Comparison of ENCODE assay signal across 23 mouse cellular contexts in genomic region chr6:125196301-125196700, GRCm38 (mm10). TPM values are rescaled to one million over a fixed set of nuclear protein-coding genes. Genes with fewer than 3 reads are reported as not detected.
DNase-seq lines count a peak whose midpoint lies in the region; ATAC-seq and TF ChIP-seq lines count a peak whose summit lies in the region.
"Had no signal": no experiment of that assay in that cellular context is flagged by ENCODE, and none has a peak within 500 bp of the region (broad histone marks: within the 10 kb centered on the region; RNA-seq: fewer than 3 reads in every experiment).

No protein-coding gene starts in this region.

- no peak overlapping the region for H3K4me3 ChIP-seq in heart, embryonic 10.5 days
- H3K4me3 ChIP-seq in midbrain, embryonic 12.5 days: no peak overlapping the region
- H3K4me3 ChIP-seq in midbrain, embryonic 16.5 days (ENCODE audit: low read depth, low read length): no peak overlapping the region
- H3K4me3 ChIP-seq in midbrain, embryonic 14.5 days (replicated peaks; ENCODE audit: low read depth, low read length): no peak overlapping the region
- H3K4me3 ChIP-seq in thymus, adult 2 months (ENCODE audit: control insufficient read depth, insufficient read depth, low read length): no peak overlapping the region
- H3K4me3 ChIP-seq: embryonic facial prominence, embryonic 12.5 days; heart, embryonic 15.5 days; limb, embryonic 15.5 days; liver, embryonic 15.5 days; neural tube, embryonic 12.5 days had no signal

- WGBS in heart, embryonic 10.5 days: 64% methylated on average over 3 of the region's 3 CpGs
- WGBS in midbrain, embryonic 12.5 days: 25% methylated on average over 3 of the region's 3 CpGs
- WGBS in midbrain, embryonic 16.5 days: 25% methylated on average over 3 of the region's 3 CpGs
- WGBS in midbrain, embryonic 14.5 days: 21% methylated on average over 3 of the region's 3 CpGs
- 93% methylated on average over 3 of the region's 3 CpGs for WGBS in thymus, adult 2 months

- no peaks in the 10 kb centered on the region for H3K27me3 ChIP-seq in heart, embryonic 10.5 days (ENCODE audit: insufficient read depth, poor library complexity, severe bottlenecking)
- H3K27me3 ChIP-seq in midbrain, embryonic 12.5 days: no peaks in the 10 kb centered on the region
- no peaks in the 10 kb centered on the region for H3K27me3 ChIP-seq in midbrain, embryonic 16.5 days (ENCODE audit: control insufficient read depth, insufficient read depth, low read depth, low read length)
- no peaks in the 10 kb centered on the region for H3K27me3 ChIP-seq in midbrain, embryonic 14.5 days (ENCODE audit: control insufficient read depth, insufficient read depth, low read length)
- H3K27me3 ChIP-seq in thymus, adult 2 months (ENCODE audit: control insufficient read depth, insufficient read depth, low read length): no peaks in the 10 kb centered on the region
- H3K27me3 ChIP-seq: embryonic facial prominence, embryonic 12.5 days; heart, embryonic 15.5 days; limb, embryonic 15.5 days; liver, embryonic 15.5 days; neural tube, embryonic 12.5 days had no signal

- H3K27ac ChIP-seq in heart, embryonic 10.5 days: no peak overlapping the region
- peak overlapping the region; percentile 25; the same call in 1 of the 2 replicates for H3K27ac ChIP-seq in midbrain, embryonic 12.5 days (replicated peaks)
- no peak overlapping the region for H3K27ac ChIP-seq in midbrain, embryonic 16.5 days (ENCODE audit: low read length)
- H3K27ac ChIP-seq in midbrain, embryonic 14.5 days (replicated peaks; ENCODE audit: low read depth, low read length): no peak overlapping the region
- H3K27ac ChIP-seq in thymus, adult 2 months (ENCODE audit: control insufficient read depth, insufficient read depth, low read length): no peak overlapping the region
- H3K27ac ChIP-seq: heart, embryonic 15.5 days; limb, embryonic 15.5 days; liver, embryonic 15.5 days; neural tube, embryonic 12.5 days; stomach, postnatal 0 days had no signal

- H3K9me3 ChIP-seq in heart, embryonic 10.5 days: no peaks in the 10 kb centered on the region
- H3K9me3 ChIP-seq in midbrain, embryonic 12.5 days: no peaks in the 10 kb centered on the region
- no peaks in the 10 kb centered on the region for H3K9me3 ChIP-seq in midbrain, embryonic 16.5 days (replicated peaks; ENCODE audit: control insufficient read depth, low read length, poor library complexity, severe bottlenecking)
- H3K9me3 ChIP-seq in midbrain, embryonic 14.5 days (ENCODE audit: control insufficient read depth, low read length): no peaks in the 10 kb centered on the region
- H3K9me3 ChIP-seq: embryonic facial prominence, embryonic 12.5 days; heart, embryonic 15.5 days; limb, embryonic 15.5 days; liver, embryonic 15.5 days; neural tube, embryonic 12.5 days had no signal

- no peak for TF ChIP-seq CTCF in thymus, adult 2 months (IDR thresholded peaks at IDR 0.05; ENCODE audit: borderline replicate concordance, control insufficient read depth, extremely low read depth, insufficient read depth, low read length, poor library complexity)

- DNase-seq in adrenal gland, adult 2 months: peak; percentile 32
- DNase-seq in adrenal gland, adult 8-10 months: no peak
- DNase-seq in heart, adult 18-20 months: peak; percentile 21 to 59
- DNase-seq in heart, embryonic 10.5 days (ENCODE audit: low spot score): no peak
- DNase-seq in midbrain, embryonic 14.5 days: peak; percentile 31
- DNase-seq in thymus, adult 2 months: no peak
- DNase-seq: adrenal gland, postnatal 25 days; cerebellum, adult 11-12 months; cerebellum, postnatal 14 days; kidney, adult 2 months; kidney, postnatal 10 days; right cerebral cortex, adult 18-20 months had no signal

- TF ChIP-seq POLR2A in thymus, adult 2 months (IDR thresholded peaks at IDR 0.05; ENCODE audit: control insufficient read depth, extremely low read depth, insufficient read depth, low read length, poor library complexity): no peak

- H3K4me1 ChIP-seq in heart, embryonic 10.5 days: peaks cover 4% of the 10 kb centered on the region; the same call in 1 of the 2 replicates
- H3K4me1 ChIP-seq in midbrain, embryonic 12.5 days: peaks cover 18% of the 10 kb centered on the region
- peaks cover 9% of the 10 kb centered on the region for H3K4me1 ChIP-seq in midbrain, embryonic 16.5 days (ENCODE audit: control insufficient read depth, insufficient read depth, low read length)
- H3K4me1 ChIP-seq in midbrain, embryonic 14.5 days (ENCODE audit: control insufficient read depth, insufficient read depth, low read length): peaks cover 10% of the 10 kb centered on the region; the same call in 1 of the 2 replicates
- peaks cover 2% of the 10 kb centered on the region for H3K4me1 ChIP-seq in thymus, adult 2 months (replicated peaks; ENCODE audit: control insufficient read depth, insufficient read depth, low read length)

- H3K4me2 ChIP-seq in midbrain, embryonic 12.5 days (replicated peaks): no peak overlapping the region
- no peak overlapping the region for H3K4me2 ChIP-seq in midbrain, embryonic 16.5 days (ENCODE audit: low read length)
- no peak overlapping the region for H3K4me2 ChIP-seq in midbrain, embryonic 14.5 days (ENCODE audit: low read length)
- H3K4me2 ChIP-seq: embryonic facial prominence, embryonic 12.5 days; heart, embryonic 15.5 days; limb, embryonic 15.5 days; liver, embryonic 15.5 days; neural tube, embryonic 12.5 days had no signal

- no peak overlapping the region for H3K9ac ChIP-seq in midbrain, embryonic 12.5 days (replicated peaks)
- H3K9ac ChIP-seq in midbrain, embryonic 16.5 days (ENCODE audit: low read depth, low read length): no peak overlapping the region
- no peak overlapping the region for H3K9ac ChIP-seq in midbrain, embryonic 14.5 days (replicated peaks; ENCODE audit: low read length)
- H3K9ac ChIP-seq: embryonic facial prominence, embryonic 12.5 days; heart, embryonic 15.5 days; limb, embryonic 15.5 days; liver, embryonic 15.5 days; neural tube, embryonic 12.5 days had no signal

- ATAC-seq in midbrain, embryonic 12.5 days (ENCODE audit: low FRiP score, low read depth): no peak
- no peak for ATAC-seq in midbrain, embryonic 16.5 days
- no peak for ATAC-seq in midbrain, embryonic 14.5 days (ENCODE audit: low FRiP score, low TSS enrichment)
- ATAC-seq: forebrain, embryonic 16.5 days; inflammation-experienced regulatory T-cells, adult 6 months; lung, postnatal 0 days had no signal

- peaks cover 25% of the 10 kb centered on the region for H3K36me3 ChIP-seq in heart, embryonic 10.5 days
- peaks cover 21% of the 10 kb centered on the region for H3K36me3 ChIP-seq in midbrain, embryonic 12.5 days
- peaks cover 4% of the 10 kb centered on the region; the same call in 1 of the 2 replicates for H3K36me3 ChIP-seq in midbrain, embryonic 16.5 days (ENCODE audit: control insufficient read depth, insufficient read depth, low read length)
- peaks cover 20% of the 10 kb centered on the region; the same call in 1 of the 2 replicates for H3K36me3 ChIP-seq in midbrain, embryonic 14.5 days (ENCODE audit: control insufficient read depth, insufficient read depth, low read length)
- H3K36me3 ChIP-seq in thymus, adult 2 months (ENCODE audit: control insufficient read depth, insufficient read depth, low read length): 0 out of 2 replicates have a peak, but pooled peaks cover 4% of the 10 kb centered on the region

RNA-seq across cellular contexts. Expression of gene Mrpl51, which starts 4.7 kb away (rescaled TPM):
- 100 to 1,000 TPM; 162 to 208 TPM for total RNA-seq in adrenal gland, adult 2 months (2021)
- 44.2 and 45.1 TPM in 2 replicates for polyA plus RNA-seq in adrenal gland, adult 2 months (2012; rRNA removed)
- 100 to 1,000 TPM; 155 to 179 (median 167) TPM for total RNA-seq in adrenal gland, adult 8-10 months (2022)
- 100 to 1,000 TPM; 316 to 366 TPM for total RNA-seq in heart, adult 18-20 months (2021)
- polyA plus RNA-seq in heart, embryonic 10.5 days (2016; fragmentation: Nextera tagmentation; extraction: Ambion mirVana): 246 and 251 TPM in 2 replicates
- polyA plus RNA-seq in midbrain, embryonic 12.5 days (2016; fragmentation: Nextera tagmentation; extraction: Ambion mirVana): 165 and 172 TPM in 2 replicates
- 132 TPM in 2 replicates for polyA plus RNA-seq in midbrain, embryonic 16.5 days (2015; fragmentation: Nextera tagmentation; extraction: Ambion mirVana)
- polyA plus RNA-seq in midbrain, embryonic 14.5 days (2014; fragmentation: Nextera tagmentation; extraction: Ambion mirVana): 128 and 141 TPM in 2 replicates
- 68.1 and 70.7 TPM in 2 replicates for polyA plus RNA-seq in thymus, adult 2 months (2012; rRNA removed)

RNA-seq across cellular contexts. Expression of gene Ncapd2, which starts 4.8 kb away (rescaled TPM):
- 10 to 100 TPM; 20.4 to 25.5 TPM for total RNA-seq in adrenal gland, adult 2 months (2021)
- 25.2 and 28.7 TPM in 2 replicates for polyA plus RNA-seq in adrenal gland, adult 2 months (2012; rRNA removed)
- total RNA-seq in adrenal gland, adult 8-10 months (2022): 10 to 100 TPM; 10.6 to 40.2 (median 26.6) TPM
- 10 to 100 TPM; 12.2 to 15.6 TPM for total RNA-seq in heart, adult 18-20 months (2021)
- polyA plus RNA-seq in heart, embryonic 10.5 days (2016; fragmentation: Nextera tagmentation; extraction: Ambion mirVana): 128 and 140 TPM in 2 replicates
- 183 and 192 TPM in 2 replicates for polyA plus RNA-seq in midbrain, embryonic 12.5 days (2016; fragmentation: Nextera tagmentation; extraction: Ambion mirVana)
- polyA plus RNA-seq in midbrain, embryonic 16.5 days (2015; fragmentation: Nextera tagmentation; extraction: Ambion mirVana): 39.4 and 41.2 TPM in 2 replicates
- 40.6 and 50.3 TPM in 2 replicates for polyA plus RNA-seq in midbrain, embryonic 14.5 days (2014; fragmentation: Nextera tagmentation; extraction: Ambion mirVana)
- 430 and 598 TPM in 2 replicates for polyA plus RNA-seq in thymus, adult 2 months (2012; rRNA removed)

RNA-seq across cellular contexts. Expression of gene Vamp1, which starts 19.1 kb away (rescaled TPM):
- total RNA-seq in adrenal gland, adult 2 months (2021): 10 to 100 TPM; 35.7 to 39.7 TPM
- polyA plus RNA-seq in adrenal gland, adult 2 months (2012; rRNA removed): 46.2 and 47.0 TPM in 2 replicates
- 10 to 100 TPM; 40.1 to 85.3 (median 58.8) TPM for total RNA-seq in adrenal gland, adult 8-10 months (2022)
- 1 to 10 TPM; 5.0 to 7.8 TPM for total RNA-seq in heart, adult 18-20 months (2021)
- 3.4 TPM in 2 replicates for polyA plus RNA-seq in heart, embryonic 10.5 days (2016; fragmentation: Nextera tagmentation; extraction: Ambion mirVana)
- 4.7 and 5.3 TPM in 2 replicates for polyA plus RNA-seq in midbrain, embryonic 12.5 days (2016; fragmentation: Nextera tagmentation; extraction: Ambion mirVana)
- polyA plus RNA-seq in midbrain, embryonic 16.5 days (2015; fragmentation: Nextera tagmentation; extraction: Ambion mirVana): 14.2 and 21.2 TPM in 2 replicates
- 5.5 and 10.6 TPM in 2 replicates for polyA plus RNA-seq in midbrain, embryonic 14.5 days (2014; fragmentation: Nextera tagmentation; extraction: Ambion mirVana)
- polyA plus RNA-seq in thymus, adult 2 months (2012; rRNA removed): 372 and 423 TPM in 2 replicates

RNA-seq across cellular contexts. Expression of gene Gapdh, which starts 30.0 kb away (rescaled TPM):
- 1,000 to 10,000 TPM; 2,613 to 2,674 TPM for total RNA-seq in adrenal gland, adult 2 months (2021)
- 2,736 and 3,470 TPM in 2 replicates for polyA plus RNA-seq in adrenal gland, adult 2 months (2012; rRNA removed)
- 1,000 to 10,000 TPM; 1,769 to 2,176 (median 2,111) TPM for total RNA-seq in adrenal gland, adult 8-10 months (2022)
- total RNA-seq in heart, adult 18-20 months (2021): 1,000 to 10,000 TPM; 4,422 to 5,568 TPM
- 3,676 and 4,272 TPM in 2 replicates for polyA plus RNA-seq in heart, embryonic 10.5 days (2016; fragmentation: Nextera tagmentation; extraction: Ambion mirVana)
- polyA plus RNA-seq in midbrain, embryonic 12.5 days (2016; fragmentation: Nextera tagmentation; extraction: Ambion mirVana): 1,933 and 1,972 TPM in 2 replicates
- polyA plus RNA-seq in midbrain, embryonic 16.5 days (2015; fragmentation: Nextera tagmentation; extraction: Ambion mirVana): 1,326 and 1,443 TPM in 2 replicates
- 1,501 and 1,547 TPM in 2 replicates for polyA plus RNA-seq in midbrain, embryonic 14.5 days (2014; fragmentation: Nextera tagmentation; extraction: Ambion mirVana)
- polyA plus RNA-seq in thymus, adult 2 months (2012; rRNA removed): 3,688 and 4,326 TPM in 2 replicates

RNA-seq across cellular contexts. Expression of gene Tapbpl, which starts 35.4 kb away (rescaled TPM):
- total RNA-seq in adrenal gland, adult 2 months (2021): 10 to 100 TPM; 11.3 to 15.6 TPM
- 12.0 and 12.1 TPM in 2 replicates for polyA plus RNA-seq in adrenal gland, adult 2 months (2012; rRNA removed)
- total RNA-seq in adrenal gland, adult 8-10 months (2022): 10 to 100 TPM; 11.6 to 13.9 (median 12.6) TPM
- total RNA-seq in heart, adult 18-20 months (2021): 1 to 10 TPM; 5.7 to 6.1 TPM
- 2.7 and 3.1 TPM in 2 replicates for polyA plus RNA-seq in heart, embryonic 10.5 days (2016; fragmentation: Nextera tagmentation; extraction: Ambion mirVana)
- polyA plus RNA-seq in midbrain, embryonic 12.5 days (2016; fragmentation: Nextera tagmentation; extraction: Ambion mirVana): 1.9 and 2.5 TPM in 2 replicates
- 7.4 and 8.3 TPM in 2 replicates for polyA plus RNA-seq in midbrain, embryonic 16.5 days (2015; fragmentation: Nextera tagmentation; extraction: Ambion mirVana)
- 3.0 and 3.3 TPM in 2 replicates for polyA plus RNA-seq in midbrain, embryonic 14.5 days (2014; fragmentation: Nextera tagmentation; extraction: Ambion mirVana)
- polyA plus RNA-seq in thymus, adult 2 months (2012; rRNA removed): 64.2 and 67.6 TPM in 2 replicates

Comparison
In these comparisons a context has a peak if more than half of its experiments do, and no peak if none do; other contexts are left out.
1. DNase-seq: peak in adrenal gland, adult 2 months (single experiment), heart, adult 18-20 months (2 of 2) and midbrain, embryonic 14.5 days (single experiment); none in adrenal gland, adult 8-10 months (single experiment), heart, embryonic 10.5 days (single experiment) and thymus, adult 2 months (single experiment).